Mouse (Mus musculus): ENCODE results near the gene Atp6v0a2.

DNA sequence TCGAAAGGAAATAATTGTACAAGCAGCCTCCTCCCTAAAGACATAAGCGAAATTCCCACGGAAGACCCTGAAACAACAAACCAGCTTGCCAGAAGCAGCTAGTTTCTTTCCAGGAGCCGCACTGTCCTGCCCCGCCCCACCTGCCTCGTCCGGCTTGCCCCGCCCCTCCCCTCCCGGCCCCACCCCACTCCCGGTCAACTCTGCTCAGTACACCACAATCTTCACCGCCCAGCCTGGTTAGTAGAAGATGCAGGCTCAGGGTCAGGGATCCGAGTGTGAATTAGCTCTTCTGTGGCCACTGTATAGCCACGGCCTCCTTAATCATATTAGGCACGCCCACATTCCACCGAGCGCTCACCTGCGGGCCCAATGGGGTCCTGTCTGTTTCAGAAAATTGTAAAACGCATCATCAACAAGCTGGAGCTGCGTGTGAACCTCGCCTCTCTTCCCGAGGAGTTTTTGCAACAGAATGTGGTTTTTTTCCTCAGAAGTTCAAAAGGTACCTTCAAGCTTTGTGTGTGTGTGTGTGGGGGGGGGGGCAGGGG lies 101.4 kb downstream of the Atp6v0a2 start:
- TF ChIP-seq CTCF (IDR thresholded peaks at IDR 0.05; ENCODE audit: borderline replicate concordance, control insufficient read depth, extremely low read depth, insufficient read depth, low read length, poor library complexity), result no peak
- no peak for TF ChIP-seq POLR2A (IDR thresholded peaks at IDR 0.05; ENCODE audit: control insufficient read depth, extremely low read depth, insufficient read depth, low read length, poor library complexity)

Data from thymus, adult 2 months (tissue).